Mouse (Mus musculus) MEL (cell line): ENCODE data around the gene Prrc2b. TPM values are rescaled to one million over a fixed set of nuclear protein-coding genes. Genes with fewer than 3 reads are reported as not detected.

ENCODE experiments used
- DNase-seq: peaks from one replicate; pipeline ENCODE4 v3.0.0; 2011; ENCODE audit warnings: low read depth, low spot score
- H3K27ac ChIP-seq: 2 replicates; pipeline ENCODE4 v1.5.1; 2012; ENCODE audit warnings: low read depth, mild to moderate bottlenecking, control low read depth, low read length, moderate library complexity; ENCODE audit not compliant: control insufficient read depth
- H3K27me3 ChIP-seq, 2 experiments: fragments of 150-350 bp in 1 of 2; sonication (generic) in 1 of 2; 2 replicates each; pipeline ENCODE4 v1.6.1; 2012; ENCODE audit warnings: low read length in 2 of 2, mild to moderate bottlenecking in 2 of 2, improper control_type of control experiment in 1 of 2, moderate library complexity in 1 of 2; ENCODE audit not compliant: insufficient read depth in 2 of 2, control insufficient read depth in 1 of 2
- H3K36me3 ChIP-seq, 2 experiments: 2 replicates each; pipeline ENCODE4 v1.6.1; 2012 to 2014; ENCODE audit warnings: low read length in 2 of 2, improper control_type of control experiment in 1 of 2, inconsistent platforms in 1 of 2, mild to moderate bottlenecking in 1 of 2; ENCODE audit not compliant: insufficient read depth in 2 of 2, control insufficient read depth in 1 of 2
- H3K4me1 ChIP-seq, 2 experiments: fragments of 150-350 bp in 1 of 2; sonication (generic) in 1 of 2; 2 replicates each; pipeline ENCODE4 v1.6.1; 2012; ENCODE audit warnings: low read length in 2 of 2, improper control_type of control experiment in 1 of 2, mild to moderate bottlenecking in 1 of 2; ENCODE audit not compliant: insufficient read depth in 2 of 2, control insufficient read depth in 1 of 2
- H3K4me3 ChIP-seq, 2 experiments: fragments of 150-350 bp in 1 of 2; sonication (generic) in 1 of 2; 2 replicates each; pipeline ENCODE4 v1.5.1; 2012; ENCODE audit warnings: low read depth in 2 of 2, low read length in 2 of 2, mild to moderate bottlenecking in 2 of 2, moderate library complexity in 2 of 2, control low read depth in 1 of 2, improper control_type of control experiment in 1 of 2; ENCODE audit not compliant: control insufficient read depth in 1 of 2, insufficient read depth in 1 of 2
- H3K79me2 ChIP-seq: 2 replicates; pipeline ENCODE4 v1.6.1; 2012; ENCODE audit warnings: mild to moderate bottlenecking, low read length, moderate library complexity; ENCODE audit not compliant: control insufficient read depth, poor library complexity, insufficient read depth
- H3K9ac ChIP-seq: 2 replicates; pipeline ENCODE4 v1.6.1; 2012; ENCODE audit warnings: low read depth, mild to moderate bottlenecking, control low read depth, low read length, moderate library complexity; ENCODE audit not compliant: control insufficient read depth, poor library complexity, severe bottlenecking
- H3K9me3 ChIP-seq: fragments of 150-350 bp; sonication (generic); replicated peaks from 2 replicates; pipeline ENCODE4 v1.6.1; 2012; ENCODE audit warnings: mild to moderate bottlenecking, low read length, improper control_type of control experiment, moderate library complexity; ENCODE audit not compliant: insufficient read depth
- CTCF ChIP-seq, 3 experiments: IDR thresholded peaks in 2 of 3; conservative IDR thresholded peaks in 1 of 3; 2 replicates each; pipeline ENCODE4 v1.5.1; 2011 to 2012; ENCODE audit warnings: low read length in 3 of 3, low read depth in 2 of 3, mild to moderate bottlenecking in 2 of 3, improper control_type of control experiment in 1 of 3, inconsistent platforms in 1 of 3, mixed read lengths in 1 of 3, moderate library complexity in 1 of 3; ENCODE audit not compliant: control insufficient read depth in 1 of 3, insufficient read depth in 1 of 3, poor library complexity in 1 of 3, severe bottlenecking in 1 of 3
- ELF1 ChIP-seq: IDR thresholded peaks from 2 replicates; pipeline ENCODE4 v1.6.1; 2014; ENCODE audit warnings: low read depth, mild to moderate bottlenecking, inconsistent platforms, low read length, improper control_type of control experiment, moderate library complexity
- ETS1 ChIP-seq: IDR thresholded peaks from 2 replicates; pipeline ENCODE4 v1.6.1; 2012; ENCODE audit warnings: low read depth, mild to moderate bottlenecking, inconsistent platforms, low read length, improper control_type of control experiment, moderate library complexity
- GATA1 ChIP-seq: IDR thresholded peaks from 2 replicates; pipeline ENCODE4 v1.6.1; 2011; ENCODE audit warnings: low read depth, low read length, improper control_type of control experiment
- JUND ChIP-seq: IDR thresholded peaks from 2 replicates; pipeline ENCODE4 v1.6.1; 2011; ENCODE audit warnings: low read depth, mild to moderate bottlenecking, improper control_type of control experiment, low read length
- MAFK ChIP-seq: IDR thresholded peaks from 2 replicates; pipeline ENCODE4 v1.6.1; 2011; ENCODE audit warnings: low read depth, mild to moderate bottlenecking, low read length, improper control_type of control experiment, borderline replicate concordance
- MAZ ChIP-seq: IDR thresholded peaks from 2 replicates; pipeline ENCODE4 v1.6.1; 2012; ENCODE audit warnings: low read depth, mild to moderate bottlenecking, inconsistent platforms, low read length, improper control_type of control experiment
- MEF2A ChIP-seq: IDR thresholded peaks from 2 replicates; pipeline ENCODE4 v1.6.1; 2014; ENCODE audit warnings: low read depth, mild to moderate bottlenecking, inconsistent platforms, low read length, improper control_type of control experiment; ENCODE audit not compliant: poor library complexity, insufficient replicate concordance, severe bottlenecking; ENCODE audit errors: extremely low read depth
- MXI1 ChIP-seq: IDR thresholded peaks from 2 replicates; pipeline ENCODE4 v1.6.1; 2011; ENCODE audit warnings: mild to moderate bottlenecking, low read depth, low read length, improper control_type of control experiment
- MYB ChIP-seq: IDR thresholded peaks from 2 replicates; pipeline ENCODE4 v1.6.1; 2011; ENCODE audit warnings: mild to moderate bottlenecking, low read depth, low read length, improper control_type of control experiment
- NRF1 ChIP-seq: IDR thresholded peaks from 2 replicates; pipeline ENCODE4 v1.6.1; 2014; ENCODE audit warnings: low read depth, mild to moderate bottlenecking, inconsistent platforms, low read length, improper control_type of control experiment, moderate library complexity; ENCODE audit not compliant: poor library complexity, insufficient read depth, severe bottlenecking
- POLR2AphosphoS2 ChIP-seq: IDR thresholded peaks from 2 replicates; pipeline ENCODE4 v1.6.1; 2011; ENCODE audit warnings: low read length, improper control_type of control experiment
- POLR2AphosphoS5 ChIP-seq: IDR thresholded peaks from 2 replicates; pipeline ENCODE4 v1.6.1; 2012; ENCODE audit warnings: low read depth, borderline replicate concordance, mild to moderate bottlenecking, inconsistent platforms, low read length, moderate library complexity, mixed read lengths
- SIN3A ChIP-seq: IDR thresholded peaks from 2 replicates; pipeline ENCODE4 v1.6.1; 2012; ENCODE audit warnings: low read length, improper control_type of control experiment, inconsistent platforms
- SMC3 ChIP-seq: IDR thresholded peaks from 2 replicates; pipeline ENCODE4 v1.6.1; 2011; ENCODE audit warnings: low read depth, low read length, improper control_type of control experiment
- TAL1 ChIP-seq: IDR thresholded peaks from 2 replicates; pipeline ENCODE4 v1.6.1; 2012; ENCODE audit warnings: mild to moderate bottlenecking, inconsistent platforms, low read length, moderate library complexity, mixed read lengths
- TBP ChIP-seq: IDR thresholded peaks from 2 replicates; pipeline ENCODE4 v1.8.0; 2011; ENCODE audit warnings: low read depth, low read length, improper control_type of control experiment
- UBTF ChIP-seq: IDR thresholded peaks from 2 replicates; pipeline ENCODE4 v1.6.1; 2012; ENCODE audit warnings: low read depth, mild to moderate bottlenecking, inconsistent platforms, low read length, improper control_type of control experiment, moderate library complexity, borderline replicate concordance; ENCODE audit not compliant: insufficient read depth
- USF2 ChIP-seq, 2 experiments: IDR thresholded peaks; 2 replicates each; pipeline ENCODE4 v1.6.1; 2011 to 2012; ENCODE audit warnings: improper control_type of control experiment in 2 of 2, low read length in 2 of 2, borderline replicate concordance in 1 of 2, inconsistent platforms in 1 of 2, low read depth in 1 of 2, mild to moderate bottlenecking in 1 of 2; ENCODE audit not compliant: insufficient read depth in 1 of 2
- polyA plus RNA-seq, 2 experiments: library from polyadenylated mRNA; stranded (reverse) in 1 of 2; unstranded in 1 of 2; fragments of >175 nt in 1 of 2; fragments of >200 nt in 1 of 2; gene quantifications; 2 replicates each; pipeline versions ENCODE4 v1.2.1 to v1.2.4; 2012; ENCODE audit warnings: low replicate concordance in 2 of 2, low read depth in 1 of 2; ENCODE audit not compliant: insufficient read length in 2 of 2, insufficient read depth in 1 of 2, missing spikeins in 1 of 2
- total RNA-seq: library from RNA; depleted of rRNA; stranded (reverse); fragments of 300-350 nt; gene quantifications from 2 replicates; pipeline ENCODE4 v1.2.3, GENCODE M21; 2012

Prrc2b gene
- total and polyA plus RNA-seq, 3 experiments, result 14.8 to 42.9 (median 42.2) TPM

DNA sequence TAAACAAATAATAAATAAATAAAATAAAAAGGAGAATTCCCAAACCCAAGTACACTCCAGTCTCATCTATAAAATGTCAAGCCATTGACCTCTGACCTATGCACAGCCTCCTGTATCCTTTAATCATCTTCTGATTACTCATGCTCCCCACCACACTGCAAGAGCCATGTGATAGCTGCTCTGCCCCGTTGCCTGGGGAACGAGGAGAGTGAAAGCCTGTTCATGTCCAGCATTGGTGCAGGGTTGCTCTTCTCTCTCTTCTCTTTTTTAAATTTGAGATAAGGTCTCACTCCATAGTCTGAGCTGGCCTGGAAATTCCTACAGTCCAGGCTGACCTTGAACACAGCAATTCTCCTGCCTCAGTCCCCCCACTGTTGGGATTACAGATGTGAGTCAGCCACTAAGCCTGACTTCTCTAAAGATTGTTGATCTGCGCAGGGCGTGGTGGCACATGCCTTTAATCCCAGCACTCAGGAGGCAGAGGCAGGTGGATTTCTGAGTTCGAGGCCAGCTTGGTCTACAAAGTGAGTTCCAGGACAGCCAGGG lies 4.2 kb upstream of the Prrc2b start:
- Histone ChIP-seq H3K4me1 (peaks cover 0 to 17% of the 10 kb centered on the region in 2 experiments; a peak in 3 of 4 replicates), H3K79me2 (peaks cover 7% of the 10 kb centered on the region), H3K36me3 (peaks cover 0 to 2% of the 10 kb centered on the region in 2 experiments; a peak in 2 of 4 replicates), H3K4me3 (no peak overlapping the region), H3K27ac (no peak overlapping the region), H3K27me3 (no peaks in the 10 kb centered on the region), H3K9ac (no peak overlapping the region), H3K9me3 (no peaks in the 10 kb centered on the region)
- DNase-seq, result peak; percentile 55
- no peak for TF ChIP-seq SMC3
- no peak for TF ChIP-seq UBTF
- no peak for TF ChIP-seq CTCF (IDR thresholded peaks at IDR 0.05 in 2 of 3, conservative IDR thresholded peaks at IDR 0.05 in 1 of 3; ENCODE audit: control insufficient read depth in 1 of 3, insufficient read depth in 1 of 3, low read depth in 2 of 3, low read length in 3 of 3, poor library complexity in 1 of 3, severe bottlenecking in 1 of 3)
- no peak for TF ChIP-seq MAFK
- TF ChIP-seq NRF1, result no peak
- no peak for TF ChIP-seq ELF1
- TF ChIP-seq POLR2AphosphoS5, result no peak
- TF ChIP-seq MXI1, result 0 out of 2 replicates have a peak, but pooled peaks have one; percentile 32
- TF ChIP-seq POLR2AphosphoS2, result no peak
- no peak for TF ChIP-seq MEF2A
- no peak for TF ChIP-seq MYB
- no peak for TF ChIP-seq MAZ
- TF ChIP-seq JUND, result no peak
- TF ChIP-seq TBP, result 0 out of 2 replicates have a peak, but pooled peaks have one; percentile 9
- no peak for TF ChIP-seq SIN3A
- no peak for TF ChIP-seq TAL1
- TF ChIP-seq USF2 (IDR thresholded peaks at IDR 0.05; ENCODE audit: borderline replicate concordance in 1 of 2, insufficient read depth in 1 of 2, low read depth in 1 of 2, low read length in 2 of 2), result no peak
- TF ChIP-seq GATA1, result 0 out of 2 replicates have a peak, but pooled peaks have one; percentile 23
- 0 out of 2 replicates have a peak, but pooled peaks have one; percentile 13 for TF ChIP-seq ETS1

DNA sequence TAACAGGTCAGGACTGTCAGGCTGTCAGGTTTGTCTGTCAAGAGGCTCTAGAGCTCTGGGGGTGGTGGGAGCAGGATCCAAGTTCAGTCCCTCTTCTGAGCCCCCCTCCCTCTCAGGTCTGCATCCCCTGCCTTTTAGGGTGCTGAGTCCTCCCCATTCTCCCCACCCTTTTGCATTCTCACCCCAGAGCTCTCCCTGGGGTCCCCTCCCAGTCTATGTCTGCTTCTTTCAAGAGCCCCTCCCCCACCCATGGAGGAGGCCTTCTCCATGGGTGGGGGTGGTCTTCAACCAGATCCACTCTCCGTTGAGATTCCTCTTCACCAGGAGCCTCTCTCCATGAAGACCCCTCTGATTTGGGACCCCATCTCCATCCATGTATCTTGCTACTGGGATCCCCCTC lies 747 bp upstream of the Prrc2b start:
- Histone ChIP-seq H3K79me2 (peaks cover 41% of the 10 kb centered on the region), H3K9me3 (no peaks in the 10 kb centered on the region), H3K27ac (no peak overlapping the region), H3K4me1 (peaks cover 10 to 40% of the 10 kb centered on the region in 2 experiments), H3K27me3 (no peaks in the 10 kb centered on the region), H3K4me3 (peak overlapping the region; percentile 46 to 90; a peak in 3 of 4 replicates), H3K36me3 (peaks cover 0 to 26% of the 10 kb centered on the region in 2 experiments; a peak in 2 of 4 replicates), H3K9ac (peak overlapping the region; percentile 65; the same call in 1 of the 2 replicates)
- no peak for TF ChIP-seq SMC3
- no peak for TF ChIP-seq MYB
- TF ChIP-seq CTCF (IDR thresholded peaks at IDR 0.05 in 2 of 3, conservative IDR thresholded peaks at IDR 0.05 in 1 of 3; ENCODE audit: control insufficient read depth in 1 of 3, insufficient read depth in 1 of 3, low read depth in 2 of 3, low read length in 3 of 3, poor library complexity in 1 of 3, severe bottlenecking in 1 of 3), result no peak
- no peak for TF ChIP-seq POLR2AphosphoS5
- TF ChIP-seq USF2 (IDR thresholded peaks at IDR 0.05; ENCODE audit: borderline replicate concordance in 1 of 2, insufficient read depth in 1 of 2, low read depth in 1 of 2, low read length in 2 of 2), result no peak
- DNase-seq, result no peak
